Mouse (Mus musculus): ENCODE measurements around the gene Actn2. TPM values are rescaled to one million over a fixed set of nuclear protein-coding genes. Genes with fewer than 3 reads are reported as not detected.

Actn2 gene
- polyA plus RNA-seq (2015; fragmentation: Nextera tagmentation; extraction: Ambion mirVana) = 4.0 and 129 TPM in 2 replicates

GRCm38 (mm10) chr13:12340183-12340975 is at the start of gene Actn2:
Gene Actn2 (minus strand): TSS chr13:12340760.
- Histone ChIP-seq H3K4me2 (ENCODE audit: low read depth, low read length) (peak within 1 kb of the TSS; percentile 51), H3K9ac (ENCODE audit: low read length) (peak within 1 kb of the TSS; percentile 48)
- peak; percentile 96 for ATAC-seq (ENCODE audit: insufficient read depth, low FRiP score)

GRCm38 (mm10) chr13:12386286-12386685 is 45.7 kb upstream of the Actn2 start:
- H3K27me3 ChIP-seq (ENCODE audit: control insufficient read depth, insufficient read depth, low read length) = no peaks in the 10 kb centered on the region
- no peaks in the 10 kb centered on the region for H3K4me1 ChIP-seq (ENCODE audit: control insufficient read depth, insufficient read depth, low read length)
- H3K9ac ChIP-seq (ENCODE audit: low read length) = no peak overlapping the region
- no peak for ATAC-seq (ENCODE audit: insufficient read depth, low FRiP score)
- no peak overlapping the region for H3K27ac ChIP-seq (ENCODE audit: low read length)
- no peak overlapping the region for H3K4me3 ChIP-seq (replicated peaks; ENCODE audit: low read length)
- H3K4me2 ChIP-seq (ENCODE audit: low read depth, low read length) = no peak overlapping the region
- H3K36me3 ChIP-seq (ENCODE audit: control insufficient read depth, insufficient read depth, low read length) = no peaks in the 10 kb centered on the region
- H3K9me3 ChIP-seq (replicated peaks; ENCODE audit: control insufficient read depth, low read length) = no peaks in the 10 kb centered on the region

More at GRCm38 (mm10) chr13:12340183-12340975, at the start of gene Actn2:
- Histone ChIP-seq H3K27ac (ENCODE audit: low read length) (no peak within 1 kb of the TSS), H3K4me3 (replicated peaks; ENCODE audit: low read length) (peak within 1 kb of the TSS; percentile 22), H3K36me3 (ENCODE audit: control insufficient read depth, insufficient read depth, low read length) (no peaks in the 10 kb centered on the region), H3K27me3 (ENCODE audit: control insufficient read depth, insufficient read depth, low read length) (no peaks in the 10 kb centered on the region; the same call in 1 of the 2 replicates), H3K9me3 (replicated peaks; ENCODE audit: control insufficient read depth, low read length) (no peaks in the 10 kb centered on the region), H3K4me1 (ENCODE audit: control insufficient read depth, insufficient read depth, low read length) (no peaks in the 10 kb centered on the region)
- WGBS = under 1% methylated on average over 41 of the region's 43 CpGs

GRCm38 (mm10) chr13:12384796-12385195 is 44.2 kb upstream of the Actn2 start:
- Histone ChIP-seq H3K4me3 (replicated peaks; ENCODE audit: low read length) (no peak overlapping the region), H3K9me3 (replicated peaks; ENCODE audit: control insufficient read depth, low read length) (no peaks in the 10 kb centered on the region), H3K4me2 (ENCODE audit: low read depth, low read length) (no peak overlapping the region), H3K27me3 (ENCODE audit: control insufficient read depth, insufficient read depth, low read length) (no peaks in the 10 kb centered on the region), H3K36me3 (ENCODE audit: control insufficient read depth, insufficient read depth, low read length) (no peaks in the 10 kb centered on the region), H3K9ac (ENCODE audit: low read length) (no peak overlapping the region), H3K27ac (ENCODE audit: low read length) (no peak overlapping the region), H3K4me1 (ENCODE audit: control insufficient read depth, insufficient read depth, low read length) (no peaks in the 10 kb centered on the region)
- no peak for ATAC-seq (ENCODE audit: insufficient read depth, low FRiP score)

GRCm38 (mm10) chr13:12376778-12377177 is 36.2 kb upstream of the Actn2 start:
- Histone ChIP-seq H3K4me1 (ENCODE audit: control insufficient read depth, insufficient read depth, low read length) (no peaks in the 10 kb centered on the region), H3K27ac (ENCODE audit: low read length) (no peak overlapping the region), H3K9me3 (replicated peaks; ENCODE audit: control insufficient read depth, low read length) (no peaks in the 10 kb centered on the region), H3K36me3 (ENCODE audit: control insufficient read depth, insufficient read depth, low read length) (no peaks in the 10 kb centered on the region), H3K27me3 (ENCODE audit: control insufficient read depth, insufficient read depth, low read length) (no peaks in the 10 kb centered on the region), H3K4me3 (replicated peaks; ENCODE audit: low read length) (no peak overlapping the region), H3K9ac (ENCODE audit: low read length) (no peak overlapping the region), H3K4me2 (ENCODE audit: low read depth, low read length) (no peak overlapping the region)
- ATAC-seq (ENCODE audit: insufficient read depth, low FRiP score) = no peak
- 53% methylated on average over 1 of the region's 1 CpGs for WGBS

- no peak overlapping the region for H3K4me2 ChIP-seq (ENCODE audit: low read depth, low read length)
- no peak for ATAC-seq (ENCODE audit: insufficient read depth, low FRiP score)
- H3K9ac ChIP-seq (ENCODE audit: low read length) = no peak overlapping the region
- H3K4me3 ChIP-seq (replicated peaks; ENCODE audit: low read length) = no peak overlapping the region
- no peaks in the 10 kb centered on the region for H3K27me3 ChIP-seq (ENCODE audit: control insufficient read depth, insufficient read depth, low read length)
- no peaks in the 10 kb centered on the region for H3K9me3 ChIP-seq (replicated peaks; ENCODE audit: control insufficient read depth, low read length)
- H3K36me3 ChIP-seq (ENCODE audit: control insufficient read depth, insufficient read depth, low read length) = no peaks in the 10 kb centered on the region
- H3K27ac ChIP-seq (ENCODE audit: low read length) = no peak overlapping the region
- 73% methylated on average over 3 of the region's 3 CpGs for WGBS
- H3K4me1 ChIP-seq (ENCODE audit: control insufficient read depth, insufficient read depth, low read length) = 0 out of 2 replicates have a peak, but pooled peaks cover 3% of the 10 kb centered on the region
These were observed 32.2 kb upstream of the Actn2 start for GRCm38 (mm10) chr13:12372755-12373154.

DNA sequence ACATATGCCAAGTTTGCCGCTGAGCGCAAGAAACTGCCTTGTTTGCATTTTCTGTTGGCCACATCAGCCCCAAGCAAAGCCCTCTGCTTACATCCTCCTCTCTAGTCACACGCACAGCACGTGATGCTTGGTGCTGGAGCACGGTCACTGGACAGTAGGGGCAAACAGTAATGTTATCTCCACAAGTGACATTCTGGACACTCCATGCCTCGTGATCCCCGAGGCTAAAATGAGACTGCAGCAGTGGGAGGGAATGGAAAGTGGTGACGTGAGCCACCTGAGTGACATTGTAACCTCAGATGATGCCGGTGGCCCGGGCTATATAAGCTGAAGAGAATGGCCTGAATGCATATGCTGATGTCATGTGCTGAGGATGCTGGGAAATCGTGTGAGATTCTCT is 29.4 kb upstream of the Actn2 start:
- Histone ChIP-seq H3K9me3 (replicated peaks; ENCODE audit: control insufficient read depth, low read length) (no peaks in the 10 kb centered on the region), H3K27ac (ENCODE audit: low read length) (no peak overlapping the region), H3K4me2 (ENCODE audit: low read depth, low read length) (no peak overlapping the region), H3K36me3 (ENCODE audit: control insufficient read depth, insufficient read depth, low read length) (no peaks in the 10 kb centered on the region), H3K9ac (ENCODE audit: low read length) (no peak overlapping the region), H3K27me3 (ENCODE audit: control insufficient read depth, insufficient read depth, low read length) (no peaks in the 10 kb centered on the region), H3K4me3 (replicated peaks; ENCODE audit: low read length) (no peak overlapping the region), H3K4me1 (ENCODE audit: control insufficient read depth, insufficient read depth, low read length) (0 out of 2 replicates have a peak, but pooled peaks cover 3% of the 10 kb centered on the region)
- no peak for ATAC-seq (ENCODE audit: insufficient read depth, low FRiP score)
- 73% methylated on average over 11 of the region's 11 CpGs for WGBS

DNA sequence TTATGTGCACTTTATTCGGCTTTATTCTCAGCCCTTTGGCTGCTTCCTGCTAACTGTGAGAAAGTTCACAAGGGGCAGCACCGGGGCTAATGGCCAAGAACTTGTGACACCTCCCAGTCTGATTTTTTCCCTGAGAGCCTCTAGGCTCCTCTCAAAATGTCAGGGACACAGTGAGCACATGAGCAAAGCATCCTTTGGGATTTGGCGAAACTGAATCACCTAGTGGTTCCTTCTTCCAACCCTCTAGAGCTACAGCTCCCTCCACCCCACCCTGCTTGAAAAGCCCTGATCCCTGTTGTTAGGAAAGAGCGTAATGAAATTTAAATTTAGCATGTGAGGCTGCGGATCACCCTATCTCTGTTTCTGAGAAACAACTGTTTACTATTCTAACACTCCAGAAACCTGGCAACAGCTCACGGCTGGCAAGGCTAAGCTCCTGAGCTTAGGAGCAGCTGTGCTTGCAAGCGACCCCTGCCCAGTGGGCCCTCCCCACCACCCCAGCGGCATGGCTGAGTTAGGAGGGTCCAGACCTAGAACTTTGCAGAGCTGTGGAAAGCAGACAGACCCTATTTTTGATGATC is 28.6 kb upstream of the Actn2 start:
- WGBS = 41% methylated on average over 8 of the region's 8 CpGs
- Histone ChIP-seq H3K4me3 (replicated peaks; ENCODE audit: low read length) (no peak overlapping the region), H3K27me3 (ENCODE audit: control insufficient read depth, insufficient read depth, low read length) (no peaks in the 10 kb centered on the region), H3K27ac (ENCODE audit: low read length) (peak overlapping the region; percentile 21; the same call in 1 of the 2 replicates), H3K9me3 (replicated peaks; ENCODE audit: control insufficient read depth, low read length) (no peaks in the 10 kb centered on the region), H3K4me1 (ENCODE audit: control insufficient read depth, insufficient read depth, low read length) (0 out of 2 replicates have a peak, but pooled peaks cover 3% of the 10 kb centered on the region), H3K9ac (ENCODE audit: low read length) (no peak overlapping the region), H3K36me3 (ENCODE audit: control insufficient read depth, insufficient read depth, low read length) (no peaks in the 10 kb centered on the region), H3K4me2 (ENCODE audit: low read depth, low read length) (no peak overlapping the region)
- ATAC-seq (ENCODE audit: insufficient read depth, low FRiP score) = no peak

DNA sequence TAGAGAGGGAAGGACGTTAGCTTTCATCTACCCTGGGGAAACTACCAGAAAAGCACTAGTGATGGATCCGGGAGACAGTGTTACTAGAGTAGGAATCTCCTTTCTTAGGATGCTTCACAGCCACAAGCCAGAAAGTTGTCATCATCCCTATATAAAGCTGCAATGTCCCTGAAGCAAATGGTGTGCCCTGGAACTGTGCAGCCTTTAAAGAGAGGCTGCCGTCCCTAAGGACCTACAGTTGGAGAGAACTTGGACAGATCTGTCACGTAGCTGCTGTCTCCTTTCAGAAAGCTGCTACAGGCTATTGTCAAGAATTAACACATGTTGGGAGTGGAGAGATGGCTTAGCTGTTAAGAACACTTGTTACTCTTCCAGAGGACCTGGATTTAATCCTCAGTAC is 20.9 kb upstream of the Actn2 start:
- Histone ChIP-seq H3K27ac (ENCODE audit: low read length) (no peak overlapping the region), H3K36me3 (ENCODE audit: control insufficient read depth, insufficient read depth, low read length) (no peaks in the 10 kb centered on the region), H3K9me3 (replicated peaks; ENCODE audit: control insufficient read depth, low read length) (no peaks in the 10 kb centered on the region), H3K9ac (ENCODE audit: low read length) (no peak overlapping the region), H3K4me2 (ENCODE audit: low read depth, low read length) (no peak overlapping the region), H3K4me3 (replicated peaks; ENCODE audit: low read length) (no peak overlapping the region), H3K27me3 (ENCODE audit: control insufficient read depth, insufficient read depth, low read length) (no peaks in the 10 kb centered on the region), H3K4me1 (ENCODE audit: control insufficient read depth, insufficient read depth, low read length) (no peaks in the 10 kb centered on the region)
- 81% methylated on average over 4 of the region's 4 CpGs for WGBS
- no peak for ATAC-seq (ENCODE audit: insufficient read depth, low FRiP score)

DNA sequence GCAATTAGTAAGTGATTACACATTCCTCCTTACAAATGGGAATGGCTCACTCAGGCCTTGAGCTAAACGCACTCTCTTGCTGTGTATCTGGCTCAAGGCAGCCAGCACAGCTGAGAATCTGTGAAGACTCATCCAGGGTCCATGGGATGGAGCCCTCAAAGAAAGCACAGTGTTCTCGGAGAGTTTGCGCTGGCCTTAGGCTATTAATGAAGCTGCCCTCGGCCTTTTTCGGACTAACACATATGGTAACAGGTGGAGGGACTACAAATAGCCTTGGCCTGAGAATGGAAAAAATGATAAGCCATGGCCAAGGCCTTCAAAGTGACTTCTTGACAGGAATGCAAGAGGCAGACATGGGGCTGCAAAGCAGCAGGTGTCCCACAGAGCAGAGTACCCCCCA is 17.0 kb upstream of the Actn2 start:
- WGBS = 84% methylated on average over 5 of the region's 5 CpGs
- Histone ChIP-seq H3K27ac (ENCODE audit: low read length) (no peak overlapping the region), H3K4me3 (replicated peaks; ENCODE audit: low read length) (no peak overlapping the region), H3K9me3 (replicated peaks; ENCODE audit: control insufficient read depth, low read length) (no peaks in the 10 kb centered on the region), H3K4me2 (ENCODE audit: low read depth, low read length) (no peak overlapping the region), H3K36me3 (ENCODE audit: control insufficient read depth, insufficient read depth, low read length) (no peaks in the 10 kb centered on the region), H3K9ac (ENCODE audit: low read length) (no peak overlapping the region), H3K27me3 (ENCODE audit: control insufficient read depth, insufficient read depth, low read length) (no peaks in the 10 kb centered on the region), H3K4me1 (ENCODE audit: control insufficient read depth, insufficient read depth, low read length) (no peaks in the 10 kb centered on the region)
- ATAC-seq (ENCODE audit: insufficient read depth, low FRiP score) = no peak

All from stomach, embryonic 16.5 days (tissue).